ENCODE assay signal across 17 mouse cellular contexts in genomic region chr15:99405150-99405549, GRCm38 (mm10). TPM values are rescaled to one million over a fixed set of nuclear protein-coding genes. Genes with fewer than 3 reads are reported as not detected.
DNase-seq lines count a peak whose midpoint lies in the region; ATAC-seq and TF ChIP-seq lines count a peak whose summit lies in the region.
"Had no signal": no experiment of that assay in that cellular context is flagged by ENCODE, and none has a peak within 500 bp of the region (broad histone marks: within the 10 kb centered on the region; RNA-seq: fewer than 3 reads in every experiment).

No protein-coding gene starts in this region.

- no peaks in the 10 kb centered on the region for H3K27me3 ChIP-seq in heart, embryonic 11.5 days (ENCODE audit: control insufficient read depth, insufficient read depth, low read length)
- no peaks in the 10 kb centered on the region for H3K27me3 ChIP-seq in liver, adult 2 months (ENCODE audit: control insufficient read depth, insufficient read depth, low read length)
- H3K27me3 ChIP-seq in liver, postnatal 0 days (ENCODE audit: insufficient read depth, low read length), result no peaks in the 10 kb centered on the region
- no peaks in the 10 kb centered on the region for H3K27me3 ChIP-seq in heart, postnatal 0 days (ENCODE audit: control insufficient read depth, insufficient read depth, low read length)
- H3K27me3 ChIP-seq: forebrain, embryonic 13.5 days; limb, embryonic 12.5 days; liver, embryonic 15.5 days; megakaryocyte, embryonic 14.5 days had no signal

- ATAC-seq in heart, embryonic 11.5 days (replicated peaks; ENCODE audit: insufficient number of reproducible peaks, low FRiP score, low TSS enrichment), result no peak
- no peak for ATAC-seq in liver, postnatal 0 days
- ATAC-seq in heart, postnatal 0 days (ENCODE audit: insufficient read depth, low read depth), result peak; percentile 42; the same call in 1 of the 2 replicates
- ATAC-seq: forebrain, embryonic 13.5 days had no signal

- TF ChIP-seq CTCF in liver, adult 2 months (IDR thresholded peaks at IDR 0.05; ENCODE audit: low read depth, low read length), result no peak
- no peak for TF ChIP-seq CTCF in liver, postnatal 0 days (IDR thresholded peaks at IDR 0.05; ENCODE audit: low read depth)
- TF ChIP-seq CTCF in heart, postnatal 0 days (IDR thresholded peaks at IDR 0.05; ENCODE audit: low read depth), result no peak

- no peak for TF ChIP-seq EP300 in liver, postnatal 0 days (IDR thresholded peaks at IDR 0.05; ENCODE audit: low read depth)
- TF ChIP-seq EP300 in heart, postnatal 0 days (IDR thresholded peaks at IDR 0.05; ENCODE audit: low read depth), result no peak

- 88% methylated on average over 9 of the region's 9 CpGs for WGBS in heart, embryonic 11.5 days (ENCODE audit: insufficient replicate concordance)
- WGBS in liver, adult 2 months, result 61% methylated on average over 9 of the region's 9 CpGs
- WGBS in liver, postnatal 0 days (ENCODE audit: insufficient replicate concordance), result 84% methylated on average over 9 of the region's 9 CpGs
- 74% methylated on average over 9 of the region's 9 CpGs for WGBS in heart, postnatal 0 days

- no peaks in the 10 kb centered on the region for H3K9me3 ChIP-seq in heart, embryonic 11.5 days (replicated peaks; ENCODE audit: control insufficient read depth, low read length)
- no peaks in the 10 kb centered on the region for H3K9me3 ChIP-seq in liver, postnatal 0 days (ENCODE audit: low read length)
- H3K9me3 ChIP-seq in heart, postnatal 0 days (replicated peaks; ENCODE audit: control insufficient read depth, low read length), result no peaks in the 10 kb centered on the region
- H3K9me3 ChIP-seq: forebrain, embryonic 13.5 days; limb, embryonic 12.5 days; liver, embryonic 15.5 days; megakaryocyte, embryonic 14.5 days had no signal

- H3K4me2 ChIP-seq in heart, embryonic 11.5 days, result no peak overlapping the region
- H3K4me2 ChIP-seq in liver, postnatal 0 days (ENCODE audit: low read depth, low read length), result no peak overlapping the region
- no peak overlapping the region for H3K4me2 ChIP-seq in heart, postnatal 0 days (ENCODE audit: low read depth, low read length)
- H3K4me2 ChIP-seq: forebrain, embryonic 13.5 days; limb, embryonic 12.5 days; liver, embryonic 15.5 days had no signal

- peaks cover 29% of the 10 kb centered on the region for H3K79me2 ChIP-seq in liver, adult 2 months (ENCODE audit: control insufficient read depth, insufficient read depth, low read length)

- H3K36me3 ChIP-seq in heart, embryonic 11.5 days (ENCODE audit: control insufficient read depth, insufficient read depth, low read length), result peaks cover 33% of the 10 kb centered on the region
- peaks cover 70% of the 10 kb centered on the region for H3K36me3 ChIP-seq in liver, adult 2 months (ENCODE audit: control insufficient read depth, insufficient read depth, low read length)
- peaks cover 90% of the 10 kb centered on the region for H3K36me3 ChIP-seq in liver, postnatal 0 days (replicated peaks; ENCODE audit: insufficient read depth, low read length)
- peaks cover 87% of the 10 kb centered on the region for H3K36me3 ChIP-seq in heart, postnatal 0 days (replicated peaks; ENCODE audit: control insufficient read depth, insufficient read depth, low read length)

- no peak overlapping the region for H3K4me3 ChIP-seq in heart, embryonic 11.5 days (ENCODE audit: low read depth, low read length)
- no peak overlapping the region for H3K4me3 ChIP-seq in liver, adult 2 months (ENCODE audit: insufficient read depth, low read depth, low read length)
- no peak overlapping the region for H3K4me3 ChIP-seq in liver, postnatal 0 days (ENCODE audit: low read depth, low read length)
- no peak overlapping the region for H3K4me3 ChIP-seq in heart, postnatal 0 days (ENCODE audit: low read depth, low read length)
- H3K4me3 ChIP-seq: forebrain, embryonic 13.5 days; limb, embryonic 12.5 days; liver, embryonic 15.5 days; megakaryocyte, embryonic 14.5 days had no signal

- peaks cover under 1% of the 10 kb centered on the region; the same call in 1 of the 2 replicates for H3K4me1 ChIP-seq in heart, embryonic 11.5 days (ENCODE audit: control insufficient read depth, insufficient read depth, low read length)
- H3K4me1 ChIP-seq in liver, adult 2 months (ENCODE audit: control insufficient read depth, insufficient read depth, low read length), result peaks cover 20% of the 10 kb centered on the region
- no peaks in the 10 kb centered on the region; the same call in 1 of the 2 replicates for H3K4me1 ChIP-seq in liver, postnatal 0 days (ENCODE audit: insufficient read depth)
- H3K4me1 ChIP-seq in heart, postnatal 0 days (ENCODE audit: control insufficient read depth, insufficient read depth), result peaks cover 2% of the 10 kb centered on the region
- H3K4me1 ChIP-seq: forebrain, embryonic 13.5 days; limb, embryonic 12.5 days had no signal

- no peak overlapping the region for H3K27ac ChIP-seq in heart, embryonic 11.5 days (ENCODE audit: low read depth, low read length)
- no peak overlapping the region for H3K27ac ChIP-seq in liver, adult 2 months (replicated peaks; ENCODE audit: insufficient read depth, low read depth, low read length)
- no peak overlapping the region for H3K27ac ChIP-seq in liver, postnatal 0 days (ENCODE audit: low read depth)
- H3K27ac ChIP-seq in heart, postnatal 0 days (ENCODE audit: low read depth), result 0 out of 2 replicates have a peak overlapping the region, but pooled peaks have one; percentile 12
- H3K27ac ChIP-seq: forebrain, embryonic 13.5 days; limb, embryonic 12.5 days; liver, embryonic 15.5 days had no signal

- H3K9ac ChIP-seq in heart, embryonic 11.5 days (ENCODE audit: low read depth, low read length), result no peak overlapping the region
- H3K9ac ChIP-seq in liver, adult 2 months (ENCODE audit: low read depth, low read length), result no peak overlapping the region
- no peak overlapping the region for H3K9ac ChIP-seq in liver, postnatal 0 days (replicated peaks)
- H3K9ac ChIP-seq in heart, postnatal 0 days (replicated peaks; ENCODE audit: low read depth, low read length), result no peak overlapping the region
- H3K9ac ChIP-seq: forebrain, embryonic 13.5 days; limb, embryonic 12.5 days; liver, embryonic 15.5 days had no signal

- DNase-seq in heart, adult 11 months, result peak; percentile 97
- DNase-seq in liver, adult 2 months (ENCODE audit: extremely low read depth, low read depth, low spot score), result peak; percentile 79
- no peak for DNase-seq in liver, postnatal 0 days
- no peak for DNase-seq in heart, postnatal 0 days (ENCODE audit: low spot score)
- peak; percentile 57 to 84 for DNase-seq in kidney, postnatal 25 days
- no peak for DNase-seq in cerebellum, adult 11 months
- no peak for DNase-seq in embryo, embryonic 11 days
- DNase-seq: adrenal gland, adult 2 months; B cell, adult 2 months; cerebellum, adult 8-10 months; right cerebral cortex, postnatal 4 days; thymus, adult 2 months had no signal

- no peak for TF ChIP-seq POLR2A in liver, adult 2 months (IDR thresholded peaks at IDR 0.05; ENCODE audit: extremely low read depth, insufficient read depth, low read length)

RNA-seq across cellular contexts. Expression of gene Tmbim6, which starts 12.5 kb away (rescaled TPM):
- polyA plus RNA-seq in heart, embryonic 11.5 days (2014; fragmentation: Nextera tagmentation; extraction: Ambion mirVana), result 233 and 290 TPM in 2 replicates
- 699 and 816 TPM in 2 replicates for total RNA-seq in liver, adult 2 months (2014; rRNA removed)
- polyA plus RNA-seq in liver, adult 2 months (2012; rRNA removed), result 2,160 and 2,362 TPM in 2 replicates
- polyA plus RNA-seq in liver, postnatal 0 days (2015; fragmentation: Nextera tagmentation; extraction: Ambion mirVana), result 566 and 586 TPM in 2 replicates
- total RNA-seq in heart, postnatal 0 days (2014; rRNA removed; ENCODE audit: low replicate concordance), result 190 and 225 TPM in 2 replicates
- polyA plus RNA-seq in heart, postnatal 0 days (2015; fragmentation: Nextera tagmentation; extraction: Ambion mirVana), result 188 and 200 TPM in 2 replicates

RNA-seq across cellular contexts. Expression of gene Fmnl3, which starts 34.9 kb away (rescaled TPM):
- 11.0 and 11.4 TPM in 2 replicates for polyA plus RNA-seq in heart, embryonic 11.5 days (2014; fragmentation: Nextera tagmentation; extraction: Ambion mirVana)
- 1.3 and 2.5 TPM in 2 replicates for total RNA-seq in liver, adult 2 months (2014; rRNA removed)
- 1.7 and 2.2 TPM in 2 replicates for polyA plus RNA-seq in liver, adult 2 months (2012; rRNA removed)
- polyA plus RNA-seq in liver, postnatal 0 days (2015; fragmentation: Nextera tagmentation; extraction: Ambion mirVana), result 2.2 and 2.4 TPM in 2 replicates
- total RNA-seq in heart, postnatal 0 days (2014; rRNA removed; ENCODE audit: low replicate concordance), result 18.2 and 21.6 TPM in 2 replicates
- polyA plus RNA-seq in heart, postnatal 0 days (2015; fragmentation: Nextera tagmentation; extraction: Ambion mirVana), result 10.1 and 12.1 TPM in 2 replicates

RNA-seq across cellular contexts. Expression of gene Nckap5l, which starts 52.4 kb away (rescaled TPM):
- polyA plus RNA-seq in heart, embryonic 11.5 days (2014; fragmentation: Nextera tagmentation; extraction: Ambion mirVana), result 9.0 and 9.1 TPM in 2 replicates
- total RNA-seq in liver, adult 2 months (2014; rRNA removed), result 0.09 and 0.27 TPM in 2 replicates
- 0.31 and 0.56 TPM in 2 replicates for polyA plus RNA-seq in liver, adult 2 months (2012; rRNA removed)
- 0.49 and 0.53 TPM in 2 replicates for polyA plus RNA-seq in liver, postnatal 0 days (2015; fragmentation: Nextera tagmentation; extraction: Ambion mirVana)
- 7.5 and 35.0 TPM in 2 replicates for total RNA-seq in heart, postnatal 0 days (2014; rRNA removed; ENCODE audit: low replicate concordance)
- 3.7 and 5.0 TPM in 2 replicates for polyA plus RNA-seq in heart, postnatal 0 days (2015; fragmentation: Nextera tagmentation; extraction: Ambion mirVana)

Comparison
In these comparisons a context has a peak if more than half of its experiments do, and no peak if none do; other contexts are left out.
1. DNase-seq: peak in heart, adult 11 months (single experiment), liver, adult 2 months (single experiment) and kidney, postnatal 25 days (2 of 2); none in liver, postnatal 0 days (single experiment), heart, postnatal 0 days (single experiment), cerebellum, adult 11 months (single experiment) and embryo, embryonic 11 days (single experiment).